Mouse (Mus musculus): ENCODE data around the gene Reep6. TPM values are rescaled to one million over a fixed set of nuclear protein-coding genes. Genes with fewer than 3 reads are reported as not detected.
A peak's percentile ranks its signal among the peaks of the same experiment; 100 is the strongest.

Gene Reep6
- polyA plus RNA-seq, 1 experiment from 2014 or later, result 3.2 TPM

GRCm38 (mm10) chr10:80294788-80295303 is 34.9 kb upstream of the Reep6 start:
- Histone ChIP-seq H3K27me3 (peaks cover 18% of the 10 kb centered on the region; the same call in 1 of the 2 replicates), H3K36me3 (peaks cover 17% of the 10 kb centered on the region), H3K4me2 (replicated peaks) (no peak overlapping the region), H3K9me3 (replicated peaks) (no peaks in the 10 kb centered on the region), H3K9ac (no peak overlapping the region), H3K4me3 (peak overlapping the region; percentile 47; the same call in 1 of the 2 replicates), H3K27ac (peak overlapping the region; percentile 95; the same call in 1 of the 2 replicates), H3K4me1 (peaks cover 51% of the 10 kb centered on the region)
- 44% methylated on average over 7 of the region's 7 CpGs for WGBS
- no peak for ATAC-seq (ENCODE audit: low FRiP score)

- Histone ChIP-seq H3K4me1 (peaks cover 55% of the 10 kb centered on the region), H3K36me3 (peaks cover 17% of the 10 kb centered on the region), H3K4me3 (peak within 1 kb of the TSS; percentile 47), H3K4me2 (replicated peaks) (peak within 1 kb of the TSS; percentile 72), H3K27me3 (peaks cover 21% of the 10 kb centered on the region; the same call in 1 of the 2 replicates), H3K9me3 (replicated peaks) (no peaks in the 10 kb centered on the region), H3K27ac (peak within 1 kb of the TSS; percentile 95), H3K9ac (peak within 1 kb of the TSS; percentile 97)
- under 1% methylated on average over 26 of the region's 26 CpGs for WGBS
- peak; percentile 64 for ATAC-seq (ENCODE audit: low FRiP score)
These were observed 33.9 kb upstream of the Reep6 start, which contains the start of gene Apc2 for GRCm38 (mm10) chr10:80295618-80296425. Gene Apc2, plus strand, starts transcription at chr10:80295977.

- Histone ChIP-seq H3K4me2 (replicated peaks) (peak overlapping the region; percentile 72), H3K4me3 (peak overlapping the region; percentile 47), H3K9me3 (replicated peaks) (no peaks in the 10 kb centered on the region), H3K27ac (peak overlapping the region; percentile 95), H3K9ac (peak overlapping the region; percentile 97), H3K4me1 (peaks cover 61% of the 10 kb centered on the region), H3K36me3 (peaks cover 17% of the 10 kb centered on the region), H3K27me3 (peaks cover 21% of the 10 kb centered on the region; the same call in 1 of the 2 replicates)
- WGBS, result 84% methylated on average over 5 of the region's 5 CpGs
- ATAC-seq (ENCODE audit: low FRiP score), result no peak
These were observed 32.9 kb upstream of the Reep6 start for GRCm38 (mm10) chr10:80296824-80297223.

GRCm38 (mm10) chr10:80297526-80298133 is 32.1 kb upstream of the Reep6 start:
- peak overlapping the region; percentile 97 for H3K9ac ChIP-seq
- no peak for ATAC-seq (ENCODE audit: low FRiP score)
- 77% methylated on average over 8 of the region's 8 CpGs for WGBS
- peaks cover 24% of the 10 kb centered on the region for H3K36me3 ChIP-seq
- H3K27me3 ChIP-seq, result peaks cover 21% of the 10 kb centered on the region; the same call in 1 of the 2 replicates
- H3K27ac ChIP-seq, result peak overlapping the region; percentile 99
- peak overlapping the region; percentile 6; the same call in 1 of the 2 replicates for H3K4me3 ChIP-seq
- no peaks in the 10 kb centered on the region for H3K9me3 ChIP-seq (replicated peaks)
- peak overlapping the region; percentile 72 for H3K4me2 ChIP-seq (replicated peaks)
- H3K4me1 ChIP-seq, result peaks cover 69% of the 10 kb centered on the region

DNA sequence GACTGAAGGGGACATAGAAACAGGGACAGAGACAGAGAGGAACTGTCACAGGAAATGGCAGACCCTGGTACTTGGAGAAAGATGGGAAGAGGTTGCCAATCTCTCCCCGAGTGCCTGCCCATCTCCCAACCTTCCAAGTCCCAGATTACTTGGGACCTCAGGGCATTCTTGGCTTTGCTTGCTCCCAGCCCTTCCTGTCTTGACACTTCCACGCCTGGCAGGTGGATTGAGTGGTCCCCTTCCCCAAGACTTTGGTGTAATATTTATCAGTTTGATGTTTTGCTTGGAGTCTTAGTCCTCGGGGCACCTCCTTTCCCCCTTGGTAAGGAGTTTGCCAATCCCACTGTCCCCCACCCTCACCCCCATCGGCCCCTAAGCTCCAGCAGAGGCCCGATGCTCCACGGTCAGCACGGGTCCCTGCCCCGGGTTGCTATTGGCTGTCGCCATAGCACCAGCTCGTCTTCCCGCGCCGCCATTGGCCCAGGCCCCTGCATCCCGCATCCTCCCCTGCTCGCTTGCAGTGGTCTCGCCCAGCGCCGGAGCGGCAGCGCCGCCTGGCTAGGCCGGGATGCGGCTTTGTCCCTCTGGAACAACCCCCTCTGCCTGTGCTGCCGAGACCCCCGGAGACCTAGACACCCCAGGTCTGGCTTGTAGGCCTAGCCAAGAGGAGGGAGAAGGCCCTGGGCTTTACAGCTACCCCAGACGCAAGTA is 31.0 kb upstream of the Reep6 start:
- peaks cover 21% of the 10 kb centered on the region; the same call in 1 of the 2 replicates for H3K27me3 ChIP-seq
- peak overlapping the region; percentile 97 for H3K9ac ChIP-seq
- 4% methylated on average over 26 of the region's 26 CpGs for WGBS

GRCm38 (mm10) chr10:80299301-80299700 is 30.5 kb upstream of the Reep6 start:
- peak overlapping the region; percentile 72 for H3K4me2 ChIP-seq (replicated peaks)
- WGBS, result 5% methylated on average over 15 of the region's 15 CpGs
- peak overlapping the region; percentile 97 for H3K9ac ChIP-seq
- H3K9me3 ChIP-seq (replicated peaks), result no peaks in the 10 kb centered on the region
- H3K4me1 ChIP-seq, result peaks cover 70% of the 10 kb centered on the region
- ATAC-seq (ENCODE audit: low FRiP score), result no peak
- peaks cover 17% of the 10 kb centered on the region for H3K36me3 ChIP-seq
- peaks cover 21% of the 10 kb centered on the region; the same call in 1 of the 2 replicates for H3K27me3 ChIP-seq
- peak overlapping the region; percentile 62 for H3K4me3 ChIP-seq
- H3K27ac ChIP-seq, result peak overlapping the region; percentile 99

More for the DNA sequence above, 31.0 kb upstream of the Reep6 start:
- Histone ChIP-seq H3K4me2 (replicated peaks) (peak overlapping the region; percentile 72), H3K9me3 (replicated peaks) (no peaks in the 10 kb centered on the region), H3K36me3 (peaks cover 22% of the 10 kb centered on the region), H3K4me1 (peaks cover 68% of the 10 kb centered on the region), H3K27ac (peak overlapping the region; percentile 99), H3K4me3 (peak overlapping the region; percentile 62)
- ATAC-seq (ENCODE audit: low FRiP score), result peak; percentile 70

GRCm38 (mm10) chr10:80299824-80300223 is 29.9 kb upstream of the Reep6 start:
- Histone ChIP-seq H3K4me3 (peak overlapping the region; percentile 62), H3K27ac (peak overlapping the region; percentile 99), H3K4me1 (peaks cover 75% of the 10 kb centered on the region), H3K9me3 (replicated peaks) (no peaks in the 10 kb centered on the region), H3K27me3 (peaks cover 23% of the 10 kb centered on the region; the same call in 1 of the 2 replicates), H3K4me2 (replicated peaks) (peak overlapping the region; percentile 72), H3K36me3 (peaks cover 17% of the 10 kb centered on the region), H3K9ac (peak overlapping the region; percentile 97)
- 34% methylated on average over 10 of the region's 10 CpGs for WGBS
- no peak for ATAC-seq (ENCODE audit: low FRiP score)

GRCm38 (mm10) chr10:80300672-80301181 is 29.0 kb upstream of the Reep6 start:
- WGBS, result 10% methylated on average over 11 of the region's 11 CpGs
- Histone ChIP-seq H3K9ac (peak overlapping the region; percentile 97), H3K27me3 (peaks cover 24% of the 10 kb centered on the region; the same call in 1 of the 2 replicates), H3K4me1 (peaks cover 69% of the 10 kb centered on the region), H3K9me3 (replicated peaks) (no peaks in the 10 kb centered on the region), H3K27ac (peak overlapping the region; percentile 99), H3K36me3 (peaks cover 26% of the 10 kb centered on the region), H3K4me2 (replicated peaks) (peak overlapping the region; percentile 72), H3K4me3 (peak overlapping the region; percentile 62)
- peak; percentile 83 for ATAC-seq (ENCODE audit: low FRiP score)

DNA sequence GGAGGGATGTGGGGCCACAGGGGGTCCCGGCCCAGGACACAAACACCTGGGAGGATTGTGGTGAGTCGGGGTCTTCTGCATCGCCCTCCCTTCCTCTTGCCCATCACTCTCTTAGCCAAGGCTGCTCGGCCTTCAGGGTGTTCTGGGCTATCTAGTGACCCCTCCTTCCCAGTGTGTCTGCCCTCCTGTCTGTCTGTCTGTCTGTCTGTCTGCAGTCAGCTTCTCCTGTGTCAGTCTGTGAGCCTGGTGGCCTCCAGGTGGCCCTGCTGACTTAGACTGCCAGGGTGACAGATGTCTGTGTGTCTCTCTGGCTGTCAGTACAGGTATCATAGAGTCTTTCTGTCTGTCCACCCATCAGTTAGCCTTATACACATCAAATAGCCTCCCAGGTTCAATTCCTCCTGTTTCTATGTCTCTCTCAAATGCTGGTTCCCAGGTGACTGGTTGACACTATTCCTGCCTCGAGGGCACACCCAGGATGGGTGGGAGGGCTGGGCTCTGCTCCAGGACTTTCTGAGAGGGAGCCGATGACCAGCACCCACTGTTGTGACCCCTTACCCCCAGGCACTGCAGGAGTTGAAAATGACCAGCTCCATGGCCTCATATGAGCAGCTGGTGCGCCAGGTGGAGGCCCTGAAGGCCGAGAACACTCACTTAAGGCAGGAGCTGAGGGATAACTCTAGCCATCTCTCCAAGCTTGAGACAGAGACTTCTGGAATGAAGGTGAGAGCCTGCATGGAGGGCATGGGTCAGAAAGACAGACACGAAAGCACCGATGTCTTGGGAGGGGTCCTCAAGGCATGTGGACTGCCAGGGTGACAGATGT is 28.3 kb upstream of the Reep6 start:
- ATAC-seq (ENCODE audit: low FRiP score), result no peak; the same call in 1 of the 2 replicates
- Histone ChIP-seq H3K4me1 (peaks cover 63% of the 10 kb centered on the region), H3K36me3 (peaks cover 34% of the 10 kb centered on the region), H3K4me2 (replicated peaks) (peak overlapping the region; percentile 72), H3K4me3 (peak overlapping the region; percentile 62), H3K27me3 (peaks cover 28% of the 10 kb centered on the region), H3K9ac (peak overlapping the region; percentile 97), H3K27ac (peak overlapping the region; percentile 99), H3K9me3 (replicated peaks) (no peaks in the 10 kb centered on the region)
- 68% methylated on average over 10 of the region's 10 CpGs for WGBS

GRCm38 (mm10) chr10:80302082-80302355 is 27.7 kb upstream of the Reep6 start:
- H3K9ac ChIP-seq, result peak overlapping the region; percentile 97
- H3K4me1 ChIP-seq, result peaks cover 57% of the 10 kb centered on the region
- H3K27ac ChIP-seq, result peak overlapping the region; percentile 99
- H3K9me3 ChIP-seq (replicated peaks), result no peaks in the 10 kb centered on the region
- ATAC-seq (ENCODE audit: low FRiP score), result no peak
- peak overlapping the region; percentile 62 for H3K4me3 ChIP-seq
- WGBS, result 40% methylated on average over 5 of the region's 5 CpGs
- H3K4me2 ChIP-seq (replicated peaks), result peak overlapping the region; percentile 72
- peaks cover 28% of the 10 kb centered on the region for H3K27me3 ChIP-seq
- peaks cover 39% of the 10 kb centered on the region for H3K36me3 ChIP-seq

GRCm38 (mm10) chr10:80302471-80302881 is 27.3 kb upstream of the Reep6 start:
- Histone ChIP-seq H3K27me3 (peaks cover 27% of the 10 kb centered on the region), H3K36me3 (peaks cover 44% of the 10 kb centered on the region), H3K9me3 (replicated peaks) (no peaks in the 10 kb centered on the region), H3K4me2 (replicated peaks) (peak overlapping the region; percentile 72), H3K4me1 (peaks cover 53% of the 10 kb centered on the region), H3K4me3 (peak overlapping the region; percentile 62), H3K27ac (peak overlapping the region; percentile 99; the same call in 1 of the 2 replicates), H3K9ac (peak overlapping the region; percentile 97)
- no peak for ATAC-seq (ENCODE audit: low FRiP score)
- whole genome bisulfite sequencing, result 9% methylated on average over 9 of the region's 9 CpGs

Measured in hindbrain, embryonic 12.5 days (tissue).